In the genomic region with DNA sequence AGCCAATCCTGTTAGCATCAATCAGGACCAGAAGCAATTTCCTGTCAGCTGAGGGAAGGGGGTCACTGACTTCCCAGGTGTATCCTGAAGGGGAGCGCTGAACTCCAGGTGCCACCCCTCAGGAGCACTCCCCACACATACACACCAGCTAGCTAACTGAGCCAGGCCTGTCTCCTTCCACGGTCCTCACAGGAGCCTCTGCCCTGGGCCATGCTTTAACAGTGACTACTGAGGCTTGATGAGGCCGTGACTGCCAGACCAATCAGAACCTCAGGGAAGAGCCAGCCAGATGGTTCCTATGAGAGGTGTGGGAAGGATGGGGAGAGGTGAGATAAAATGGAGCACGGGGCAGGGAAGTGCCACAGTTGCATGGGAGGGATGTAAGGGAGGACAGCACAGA, we compare ENCODE assay signal across 21 mouse cellular contexts. TPM values are rescaled to one million over a fixed set of nuclear protein-coding genes. Genes with fewer than 3 reads are reported as not detected.
A peak's percentile ranks its signal among the peaks of the same experiment; 100 is the strongest.
DNase-seq lines count a peak whose midpoint lies in the region; ATAC-seq lines count a peak whose summit lies in the region.
"Had no signal": no experiment of that assay in that cellular context is flagged by ENCODE, and none has a peak within 500 bp of the region (broad histone marks: within the 10 kb centered on the region; RNA-seq: fewer than 3 reads in every experiment).

No protein-coding gene starts in this region.

- H3K4me3 ChIP-seq in heart, embryonic 10.5 days = no peak overlapping the region
- H3K4me3 ChIP-seq in heart, embryonic 12.5 days = no peak overlapping the region
- no peak overlapping the region for H3K4me3 ChIP-seq in embryonic facial prominence, embryonic 10.5 days
- H3K4me3 ChIP-seq: embryonic facial prominence, embryonic 12.5 days; forebrain, embryonic 15.5 days; heart, embryonic 15.5 days had no signal

- ATAC-seq in heart, embryonic 12.5 days (ENCODE audit: insufficient number of reproducible peaks, low FRiP score) = no peak
- ATAC-seq: activated CD4-positive, CD25-positive, alpha-beta regulatory T cell, adult 4 months; forebrain, embryonic 15.5 days; intestine, embryonic 16.5 days; Patski had no signal

- no peaks in the 10 kb centered on the region for H3K9me3 ChIP-seq in heart, embryonic 10.5 days
- no peaks in the 10 kb centered on the region for H3K9me3 ChIP-seq in heart, embryonic 12.5 days (replicated peaks)
- H3K9me3 ChIP-seq in embryonic facial prominence, embryonic 10.5 days = no peaks in the 10 kb centered on the region
- H3K9me3 ChIP-seq: embryonic facial prominence, embryonic 12.5 days; forebrain, embryonic 15.5 days; heart, embryonic 15.5 days had no signal

- peak; percentile 16 for DNase-seq in cerebellum, adult 11 months
- DNase-seq in cerebellum, postnatal 14 days = no peak
- peak; percentile 75 for DNase-seq in heart, embryonic 10.5 days (ENCODE audit: low spot score)
- DNase-seq in thymus, postnatal 14 days = peak; percentile 35
- no peak for DNase-seq in thymus, postnatal 10 days (ENCODE audit: low spot score in 2 of 2)
- no peak for DNase-seq in embryonic facial prominence, embryonic 10.5 days (ENCODE audit: low spot score)
- DNase-seq: adrenal gland, postnatal 14 days; embryo, embryonic 11 days; gastrocnemius, postnatal 36 days; heart, adult 11 months; heart, postnatal 14 days had no signal

- no peak overlapping the region for H3K27ac ChIP-seq in heart, embryonic 10.5 days
- no peak overlapping the region for H3K27ac ChIP-seq in heart, embryonic 12.5 days (ENCODE audit: poor library complexity, severe bottlenecking)
- no peak overlapping the region for H3K27ac ChIP-seq in embryonic facial prominence, embryonic 10.5 days (replicated peaks)
- H3K27ac ChIP-seq: embryonic facial prominence, embryonic 12.5 days; forebrain, embryonic 15.5 days; heart, embryonic 15.5 days; hindbrain, embryonic 14.5 days had no signal

- 62% methylated on average over 4 of the region's 4 CpGs for WGBS in heart, embryonic 10.5 days
- 60% methylated on average over 4 of the region's 4 CpGs for WGBS in heart, embryonic 12.5 days
- 79% methylated on average over 4 of the region's 4 CpGs for WGBS in embryonic facial prominence, embryonic 10.5 days

- peaks cover 39% of the 10 kb centered on the region for H3K27me3 ChIP-seq in heart, embryonic 10.5 days (ENCODE audit: insufficient read depth, poor library complexity, severe bottlenecking)
- H3K27me3 ChIP-seq in heart, embryonic 12.5 days (replicated peaks) = 0 out of 2 replicates have a peak, but pooled peaks cover 43% of the 10 kb centered on the region
- H3K27me3 ChIP-seq in embryonic facial prominence, embryonic 10.5 days (replicated peaks; ENCODE audit: low read depth, poor library complexity, severe bottlenecking) = no peaks in the 10 kb centered on the region
- H3K27me3 ChIP-seq: embryonic facial prominence, embryonic 12.5 days; forebrain, embryonic 15.5 days; Patski had no signal

- H3K36me3 ChIP-seq in heart, embryonic 10.5 days = no peaks in the 10 kb centered on the region
- H3K36me3 ChIP-seq in heart, embryonic 12.5 days = no peaks in the 10 kb centered on the region
- no peaks in the 10 kb centered on the region for H3K36me3 ChIP-seq in embryonic facial prominence, embryonic 10.5 days (replicated peaks)
- H3K36me3 ChIP-seq: embryonic facial prominence, embryonic 12.5 days; forebrain, embryonic 15.5 days; heart, embryonic 15.5 days had no signal

- no peak overlapping the region for H3K4me2 ChIP-seq in heart, embryonic 12.5 days
- H3K4me2 ChIP-seq: embryonic facial prominence, embryonic 12.5 days; forebrain, embryonic 15.5 days; heart, embryonic 15.5 days; hindbrain, embryonic 14.5 days had no signal

- peaks cover 29% of the 10 kb centered on the region for H3K4me1 ChIP-seq in heart, embryonic 10.5 days
- peaks cover 16% of the 10 kb centered on the region for H3K4me1 ChIP-seq in heart, embryonic 12.5 days (replicated peaks)
- 0 out of 2 replicates have a peak, but pooled peaks cover 7% of the 10 kb centered on the region for H3K4me1 ChIP-seq in embryonic facial prominence, embryonic 10.5 days
- H3K4me1 ChIP-seq: embryonic facial prominence, embryonic 12.5 days had no signal

- no peak overlapping the region for H3K9ac ChIP-seq in heart, embryonic 12.5 days
- H3K9ac ChIP-seq: embryonic facial prominence, embryonic 12.5 days; forebrain, embryonic 15.5 days; heart, embryonic 15.5 days; hindbrain, embryonic 14.5 days had no signal

RNA-seq across cellular contexts. Expression of a gene that starts 47.5 kb away (rescaled TPM):
- polyA plus RNA-seq in heart, embryonic 10.5 days (2016; fragmentation: Nextera tagmentation; extraction: Ambion mirVana) = 21.6 and 22.5 TPM in 2 replicates
- polyA plus RNA-seq in heart, embryonic 12.5 days (2016; fragmentation: Nextera tagmentation; extraction: Ambion mirVana) = 23.8 and 24.5 TPM in 2 replicates
- 18.7 and 23.0 TPM in 2 replicates for polyA plus RNA-seq in embryonic facial prominence, embryonic 10.5 days (2016; fragmentation: Nextera tagmentation; extraction: Ambion mirVana)

RNA-seq across cellular contexts. Expression of a gene that starts 53.2 kb away (rescaled TPM):
- 0.52 and 0.93 TPM in 2 replicates for polyA plus RNA-seq in heart, embryonic 10.5 days (2016; fragmentation: Nextera tagmentation; extraction: Ambion mirVana)
- polyA plus RNA-seq in heart, embryonic 12.5 days (2016; fragmentation: Nextera tagmentation; extraction: Ambion mirVana) = 0.28 and 0.37 TPM in 2 replicates
- 0.93 and 1.3 TPM in 2 replicates for polyA plus RNA-seq in embryonic facial prominence, embryonic 10.5 days (2016; fragmentation: Nextera tagmentation; extraction: Ambion mirVana)

RNA-seq across cellular contexts. Expression of a gene that starts 53.3 kb away (rescaled TPM):
- 0.12 TPM in 1 of 2 replicates, not detected in the other for polyA plus RNA-seq in heart, embryonic 10.5 days (2016; fragmentation: Nextera tagmentation; extraction: Ambion mirVana)
- 0.08 TPM in 1 of 2 replicates, not detected in the other for polyA plus RNA-seq in heart, embryonic 12.5 days (2016; fragmentation: Nextera tagmentation; extraction: Ambion mirVana)
- 0.06 TPM in 1 of 2 replicates, not detected in the other for polyA plus RNA-seq in embryonic facial prominence, embryonic 10.5 days (2016; fragmentation: Nextera tagmentation; extraction: Ambion mirVana)
- polyA plus RNA-seq: activated CD4-positive, CD25-positive, alpha-beta regulatory T cell, adult 4 months; C2C12; embryonic facial prominence, embryonic 12.5 days; forebrain, embryonic 11.5 days; forebrain, embryonic 15.5 days; intestine, embryonic 16.5 days; Patski had no signal

Comparison
In these comparisons a context has a peak if more than half of its experiments do, and no peak if none do; other contexts are left out.
1. DNase-seq: peak in cerebellum, adult 11 months (single experiment), heart, embryonic 10.5 days (single experiment) and thymus, postnatal 14 days (single experiment); none in cerebellum, postnatal 14 days (0 of 2), thymus, postnatal 10 days (0 of 2) and embryonic facial prominence, embryonic 10.5 days (single experiment).